Mouse (Mus musculus) heart, postnatal 0 days (tissue): ENCODE data around the gene Fam83c.

ENCODE experiments used
- CTCF ChIP-seq: IDR thresholded peaks from 2 replicates; pipeline ENCODE4 v1.5.1; 2016; ENCODE audit warnings: antibody characterized with exemption, control low read depth, low read depth
- EP300 ChIP-seq: IDR thresholded peaks from 2 replicates; pipeline ENCODE4 v1.6.1; 2016; ENCODE audit warnings: antibody characterized with exemption, low read depth

- TF ChIP-seq CTCF (no peak), EP300 (no peak)
Measured at GRCm38 (mm10) chr2:155809620-155810019, 25.0 kb downstream of the Fam83c start.
